Mouse (Mus musculus) megakaryocyte, embryonic 14.5 days (primary cell): ENCODE results near the gene Zfp148. TPM values are rescaled to one million over a fixed set of nuclear protein-coding genes. Genes with fewer than 3 reads are reported as not detected.

Experiments
- H3K27me3 ChIP-seq: replicated peaks from 2 replicates; pipeline ENCODE3; 2012; ENCODE audit warnings: inconsistent platforms
- H3K36me3 ChIP-seq: replicated peaks from 2 replicates; pipeline ENCODE3; 2012; ENCODE audit warnings: low read length, inconsistent platforms, mixed read lengths
- H3K4me1 ChIP-seq: 2 replicates; pipeline ENCODE4 v1.6.1; 2012; ENCODE audit warnings: inconsistent platforms
- H3K4me3 ChIP-seq: replicated peaks from 2 replicates; pipeline ENCODE3; 2012; ENCODE audit warnings: moderate library complexity, mild to moderate bottlenecking, inconsistent platforms
- H3K9me3 ChIP-seq: 2 replicates; pipeline ENCODE4 v1.6.1; 2012; ENCODE audit warnings: inconsistent platforms
- FLI1 ChIP-seq: IDR thresholded peaks from 2 replicates; pipeline ENCODE4 v1.6.1; 2012; ENCODE audit warnings: low read length, inconsistent platforms, mixed read lengths
- GATA1 ChIP-seq: IDR thresholded peaks from 3 replicates; pipeline ENCODE4 v1.6.1; 2012; ENCODE audit warnings: mixed read lengths, low read length, inconsistent platforms, borderline replicate concordance
- polyA plus RNA-seq: library from polyadenylated mRNA; stranded (reverse); fragments of >175 nt; gene quantifications from 2 replicates; pipeline ENCODE4 v1.2.3, GENCODE M21; 2012; ENCODE audit warnings: low replicate concordance; ENCODE audit not compliant: insufficient read depth

Gene Zfp148
- polyA plus RNA-seq, 1 experiment, result 0.32 TPM

GRCm38 (mm10) chr16:33346376-33346775, 34.3 kb upstream of the Zfp148 start:
- H3K4me3 ChIP-seq, result no peak overlapping the region

GRCm38 (mm10) chr16:33347134-33347533, 33.5 kb upstream of the Zfp148 start:
- TF ChIP-seq FLI1, result no peak
- no peak for TF ChIP-seq GATA1
- Histone ChIP-seq H3K4me3 (no peak overlapping the region), H3K36me3 (no peaks in the 10 kb centered on the region), H3K27me3 (peaks cover 21% of the 10 kb centered on the region), H3K9me3 (no peaks in the 10 kb centered on the region), H3K4me1 (peaks cover 16% of the 10 kb centered on the region)

More at GRCm38 (mm10) chr16:33346376-33346775, 34.3 kb upstream of the Zfp148 start:
- peaks cover 21% of the 10 kb centered on the region for H3K27me3 ChIP-seq
- H3K9me3 ChIP-seq, result no peaks in the 10 kb centered on the region
- no peaks in the 10 kb centered on the region for H3K36me3 ChIP-seq
- TF ChIP-seq FLI1, result no peak
- TF ChIP-seq GATA1, result no peak
- H3K4me1 ChIP-seq, result peaks cover 16% of the 10 kb centered on the region

GRCm38 (mm10) chr16:33357805-33358204, 22.8 kb upstream of the Zfp148 start:
- Histone ChIP-seq H3K36me3 (no peaks in the 10 kb centered on the region), H3K4me3 (no peak overlapping the region), H3K4me1 (no peaks in the 10 kb centered on the region), H3K9me3 (peaks cover 4% of the 10 kb centered on the region), H3K27me3 (peaks cover 19% of the 10 kb centered on the region)
- TF ChIP-seq FLI1, result no peak
- TF ChIP-seq GATA1, result no peak

- Histone ChIP-seq H3K27me3 (peaks cover 6% of the 10 kb centered on the region), H3K4me3 (no peak overlapping the region), H3K9me3 (peaks cover 13% of the 10 kb centered on the region), H3K4me1 (no peaks in the 10 kb centered on the region; the same call in 1 of the 2 replicates), H3K36me3 (no peaks in the 10 kb centered on the region)
- TF ChIP-seq FLI1 (no peak), GATA1 (no peak)
These were observed 14.9 kb upstream of the Zfp148 start for GRCm38 (mm10) chr16:33365772-33366171.

DNA sequence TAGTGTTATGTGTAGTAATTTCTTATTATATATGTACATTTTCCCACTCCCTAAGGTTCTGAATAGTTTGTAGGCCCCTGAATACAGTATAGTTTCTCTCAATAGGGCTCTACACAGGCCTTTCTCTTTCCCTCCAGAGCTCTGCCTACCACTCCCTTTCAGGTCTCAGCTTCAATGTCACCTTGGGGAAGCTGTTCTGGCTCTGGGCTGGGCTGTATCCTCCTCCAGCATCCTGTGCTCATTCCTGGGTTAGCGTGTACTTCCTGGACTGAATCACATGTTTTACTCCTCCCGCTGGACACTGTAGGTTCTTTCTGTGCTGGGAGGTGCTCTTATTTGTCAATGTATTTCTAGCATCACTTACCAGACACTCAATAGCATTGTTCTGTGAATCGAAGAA, 12.0 kb upstream of the Zfp148 start:
- H3K4me3 ChIP-seq, result no peak overlapping the region
- H3K27me3 ChIP-seq, result peaks cover 2% of the 10 kb centered on the region
- TF ChIP-seq FLI1 (no peak), GATA1 (no peak)
- no peaks in the 10 kb centered on the region for H3K36me3 ChIP-seq
- no peaks in the 10 kb centered on the region; the same call in 1 of the 2 replicates for H3K4me1 ChIP-seq
- peaks cover under 1% of the 10 kb centered on the region for H3K9me3 ChIP-seq

DNA sequence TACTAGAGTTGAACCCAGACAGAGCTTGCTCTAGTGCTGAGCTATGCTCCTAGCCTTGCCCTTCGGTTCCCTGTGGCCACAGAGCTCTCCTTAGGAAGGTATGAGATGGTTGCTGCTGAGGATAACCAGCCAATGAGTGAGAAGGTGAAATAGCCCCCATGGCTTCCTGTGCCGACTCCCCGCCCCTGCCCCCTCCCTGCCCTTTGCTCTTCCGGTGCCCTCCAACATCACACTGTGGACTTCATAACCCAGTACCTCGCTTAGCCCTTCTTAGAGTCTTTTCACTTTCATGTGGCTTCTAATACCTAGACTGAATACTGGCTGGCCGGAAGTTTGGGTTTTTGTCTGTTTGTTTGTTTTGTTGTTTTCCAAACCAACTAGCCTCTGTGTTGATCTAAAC, 9.8 kb upstream of the Zfp148 start:
- Histone ChIP-seq H3K4me3 (no peak overlapping the region), H3K4me1 (peaks cover 5% of the 10 kb centered on the region; the same call in 1 of the 2 replicates)
- TF ChIP-seq GATA1, result no peak

DNA sequence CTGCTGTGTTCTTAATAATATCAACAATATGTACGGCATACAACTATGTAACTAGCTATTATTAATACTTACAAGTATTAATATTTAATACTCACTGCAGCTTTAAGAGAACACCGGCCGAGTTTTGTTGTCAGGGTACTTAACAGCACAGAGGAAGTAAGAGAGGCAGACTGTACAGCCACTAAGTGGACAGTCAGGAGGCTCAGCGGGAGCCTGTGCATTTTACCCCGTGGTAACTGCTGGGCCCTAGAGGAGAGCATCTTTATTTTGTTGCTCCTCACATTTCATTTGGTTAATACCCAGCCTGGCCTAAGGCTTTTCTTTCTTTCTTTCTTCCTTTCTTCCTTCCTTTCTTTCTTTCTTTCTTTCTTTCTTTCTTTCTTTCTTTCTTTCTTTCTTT, 8.0 kb upstream of the Zfp148 start:
- no peaks in the 10 kb centered on the region for H3K9me3 ChIP-seq
- peaks cover 10% of the 10 kb centered on the region for H3K27me3 ChIP-seq
- no peaks in the 10 kb centered on the region for H3K36me3 ChIP-seq
- no peak for TF ChIP-seq FLI1
- no peak for TF ChIP-seq GATA1
- peaks cover 5% of the 10 kb centered on the region; the same call in 1 of the 2 replicates for H3K4me1 ChIP-seq
- H3K4me3 ChIP-seq, result no peak overlapping the region

More for the DNA sequence above, 9.8 kb upstream of the Zfp148 start:
- no peaks in the 10 kb centered on the region for H3K9me3 ChIP-seq
- no peaks in the 10 kb centered on the region for H3K36me3 ChIP-seq
- H3K27me3 ChIP-seq, result peaks cover 8% of the 10 kb centered on the region

DNA sequence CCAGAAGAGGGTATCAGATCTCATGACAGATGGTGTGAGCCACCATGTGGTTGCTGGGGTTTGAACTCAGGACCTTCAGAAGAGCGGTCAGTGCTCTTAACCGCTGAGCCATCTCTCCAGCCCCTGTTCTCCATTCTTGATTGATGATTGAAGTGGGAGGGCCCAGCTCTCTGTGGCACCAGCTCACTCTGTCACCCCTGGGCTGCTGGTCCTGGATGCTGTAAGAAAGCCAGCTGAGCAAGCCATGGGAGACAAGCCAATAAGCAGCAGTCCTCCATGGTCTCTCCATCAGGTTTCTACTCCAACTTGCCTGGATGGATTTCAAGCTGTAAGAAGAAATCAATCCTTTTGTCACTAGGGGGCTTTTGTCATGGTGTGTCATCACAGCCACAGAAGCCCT, 7.3 kb upstream of the Zfp148 start:
- TF ChIP-seq FLI1, result no peak
- no peak for TF ChIP-seq GATA1
- peaks cover 5% of the 10 kb centered on the region; the same call in 1 of the 2 replicates for H3K4me1 ChIP-seq
- no peaks in the 10 kb centered on the region for H3K9me3 ChIP-seq
- H3K27me3 ChIP-seq, result peaks cover 10% of the 10 kb centered on the region
- H3K4me3 ChIP-seq, result no peak overlapping the region
- H3K36me3 ChIP-seq, result no peaks in the 10 kb centered on the region

- Histone ChIP-seq H3K4me3 (no peak overlapping the region), H3K36me3 (no peaks in the 10 kb centered on the region), H3K9me3 (no peaks in the 10 kb centered on the region), H3K4me1 (peaks cover 14% of the 10 kb centered on the region), H3K27me3 (peaks cover 10% of the 10 kb centered on the region)
- TF ChIP-seq GATA1 (no peak), FLI1 (no peak)
These were observed 4.4 kb upstream of the Zfp148 start for GRCm38 (mm10) chr16:33376266-33376665.

GRCm38 (mm10) chr16:33379219-33379943, 1.3 kb upstream of the Zfp148 start:
- Histone ChIP-seq H3K9me3 (no peaks in the 10 kb centered on the region), H3K4me1 (peaks cover 34% of the 10 kb centered on the region), H3K36me3 (peaks cover 3% of the 10 kb centered on the region), H3K27me3 (peaks cover 6% of the 10 kb centered on the region), H3K4me3 (peak overlapping the region; percentile 99)
- no peak for TF ChIP-seq FLI1
- TF ChIP-seq GATA1, result no peak
